Mouse (Mus musculus): ENCODE data around the gene Tnfrsf12a.
A peak's percentile ranks its signal among the peaks of the same experiment; 100 is the strongest.

Gene Tnfrsf12a

GRCm38 (mm10) chr17:23681086-23681485 lies 3.8 kb upstream of the Tnfrsf12a start:
- DNase-seq (ENCODE audit: low spot score in 2 of 2) = no peak

- DNase-seq (ENCODE audit: low spot score in 2 of 2) = no peak
Measured at GRCm38 (mm10) chr17:23680336-23680735, 3.1 kb upstream of the Tnfrsf12a start.

DNA sequence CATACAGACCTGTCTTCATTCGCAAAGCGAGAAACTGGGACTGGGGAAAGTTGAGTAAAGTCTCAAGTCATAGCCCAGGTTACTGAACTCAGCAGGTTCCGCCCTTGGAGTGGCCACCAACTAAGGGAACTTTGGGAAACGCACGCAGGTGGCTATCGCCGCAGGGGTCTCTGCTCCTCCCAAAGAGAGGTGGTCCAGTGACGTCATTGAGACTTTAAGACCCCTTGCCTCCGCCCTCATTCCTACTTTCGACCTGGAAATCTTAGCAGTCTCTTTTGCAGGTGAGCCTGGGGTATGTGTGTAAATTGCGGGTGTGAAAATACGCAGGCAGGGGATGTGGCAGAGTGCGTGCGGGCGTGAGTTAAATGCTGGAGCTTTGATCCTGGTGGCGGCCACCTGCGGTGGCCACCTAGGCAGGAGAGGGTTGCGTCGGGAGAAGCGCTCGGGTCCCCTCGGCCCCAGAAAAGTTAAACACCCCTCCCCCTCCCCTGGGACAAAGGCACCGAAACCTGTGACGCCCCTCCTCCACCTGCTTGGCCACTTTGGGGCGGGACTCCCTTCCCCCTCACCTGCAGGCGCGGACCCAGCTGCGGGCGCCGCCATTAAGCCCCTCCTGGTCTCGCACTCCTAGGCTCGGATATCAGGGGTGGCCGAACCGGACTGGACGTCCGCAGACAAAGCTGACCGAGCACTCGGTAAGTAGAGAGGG lies 2.0 kb upstream of the Tnfrsf12a start, which contains the start of gene Cldn6:
Cldn6 (plus strand) TSS at position 123 of the 709 bp plus-strand sequence.
- DNase-seq (ENCODE audit: low spot score in 2 of 2) = no peak

DNA sequence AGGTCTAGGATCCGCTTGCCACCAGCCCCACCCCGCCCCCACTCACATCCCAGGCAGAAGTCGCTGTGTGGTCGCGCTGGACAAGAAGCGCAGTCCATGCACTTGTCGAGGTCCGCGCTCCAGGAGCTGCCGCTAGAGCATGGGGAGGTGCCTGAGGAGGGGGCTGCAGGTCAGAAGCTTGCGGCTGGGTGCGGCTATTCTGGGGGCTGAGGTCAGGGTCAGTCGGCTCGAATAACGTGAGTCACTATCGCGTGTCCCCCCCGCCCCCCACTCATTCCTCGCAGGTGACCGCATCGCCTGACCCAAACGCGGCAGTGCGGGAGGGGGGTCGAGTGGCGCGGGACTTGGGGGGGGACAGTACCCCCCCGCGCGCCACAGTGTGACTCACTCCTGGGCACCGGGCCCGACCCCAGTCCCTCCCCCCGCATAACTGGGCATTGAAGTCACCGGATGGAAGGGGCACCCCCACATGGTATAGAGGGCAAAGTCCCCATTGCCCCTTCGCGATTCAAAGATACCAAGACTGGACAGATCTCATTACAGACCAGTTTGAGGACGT lies 716 bp downstream of the Tnfrsf12a start:
- DNase-seq (ENCODE audit: low spot score in 2 of 2) = no peak

GRCm38 (mm10) chr17:23675564-23676281 lies 1.5 kb downstream of the Tnfrsf12a start:
- DNase-seq (ENCODE audit: low spot score in 2 of 2) = no peak

GRCm38 (mm10) chr17:23675127-23675526 lies 2.1 kb downstream of the Tnfrsf12a start:
- no peak for DNase-seq (ENCODE audit: low spot score in 2 of 2)

DNA sequence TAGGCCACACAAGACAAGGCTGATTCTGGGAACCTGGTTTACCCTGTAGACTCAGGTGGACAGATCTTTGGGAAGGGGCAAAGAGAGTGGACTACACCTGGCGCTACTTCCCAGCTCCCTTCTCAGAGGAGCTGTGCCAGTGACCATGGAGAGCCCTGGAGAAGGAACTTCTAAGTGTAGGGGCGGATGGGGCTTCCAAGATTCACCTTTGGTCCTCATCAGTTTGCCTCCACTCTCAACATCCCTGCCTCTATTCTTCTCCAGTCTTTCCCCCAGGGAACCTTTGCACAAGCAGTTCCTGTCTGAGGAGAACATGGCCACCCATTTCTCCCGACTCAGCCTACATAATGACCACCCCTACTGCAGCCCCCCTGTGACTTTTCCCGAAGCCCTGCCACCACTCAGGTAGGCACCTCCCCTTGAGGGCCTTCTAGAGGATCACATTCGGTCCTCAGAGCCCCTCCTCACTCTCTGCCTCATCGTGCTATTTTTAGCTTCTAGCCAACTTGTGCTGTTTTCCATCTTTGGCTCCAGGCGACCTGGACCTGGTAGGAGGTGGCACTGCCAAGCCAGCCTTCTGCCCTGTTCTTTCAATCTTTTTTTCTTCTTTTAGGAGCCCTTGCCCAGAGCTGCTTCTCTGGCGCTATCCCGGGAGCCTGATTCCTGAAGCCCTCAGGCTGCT lies 2.9 kb downstream of the Tnfrsf12a start:
- DNase-seq (ENCODE audit: low spot score in 2 of 2) = no peak

DNA sequence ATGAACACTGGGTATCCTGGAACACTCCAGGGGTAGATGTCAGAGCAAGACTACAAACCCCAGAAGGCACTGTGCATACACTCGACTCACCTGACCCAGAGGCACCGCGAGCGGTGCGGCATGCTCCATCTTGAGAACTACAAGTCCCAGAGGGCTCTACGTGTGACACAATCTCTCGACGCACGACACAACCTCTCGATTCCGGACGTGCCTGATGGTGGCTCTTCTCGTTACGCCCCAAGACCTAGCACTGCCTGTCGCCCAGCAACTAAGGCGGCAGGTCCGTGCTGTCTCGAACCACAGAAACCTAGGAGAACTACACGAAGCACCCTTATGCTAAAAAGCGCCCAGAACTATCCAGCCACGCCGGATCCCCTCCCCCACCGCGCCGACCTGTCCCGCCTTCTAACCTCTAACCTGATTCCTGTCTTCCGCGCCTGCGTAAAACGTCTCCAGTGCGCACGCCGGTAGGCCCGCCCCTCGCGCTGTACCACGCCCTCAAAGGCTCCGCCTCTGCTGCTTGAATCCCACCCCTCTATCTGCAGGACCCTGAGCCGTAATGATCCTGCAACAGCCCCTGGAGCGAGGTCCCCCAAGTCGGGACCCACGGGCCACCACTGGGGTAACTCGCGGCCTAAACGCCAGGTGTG lies 3.7 kb downstream of the Tnfrsf12a start, which contains the start of the genes Hcfc1r1 and Thoc6:
Hcfc1r1 (plus strand) TSS at position 173 of the 650 bp plus-strand sequence.
Thoc6 (minus strand) TSS at position 459 of the 650 bp plus-strand sequence.
- DNase-seq (ENCODE audit: low spot score in 2 of 2) = peak; percentile 95 to 97

DNA sequence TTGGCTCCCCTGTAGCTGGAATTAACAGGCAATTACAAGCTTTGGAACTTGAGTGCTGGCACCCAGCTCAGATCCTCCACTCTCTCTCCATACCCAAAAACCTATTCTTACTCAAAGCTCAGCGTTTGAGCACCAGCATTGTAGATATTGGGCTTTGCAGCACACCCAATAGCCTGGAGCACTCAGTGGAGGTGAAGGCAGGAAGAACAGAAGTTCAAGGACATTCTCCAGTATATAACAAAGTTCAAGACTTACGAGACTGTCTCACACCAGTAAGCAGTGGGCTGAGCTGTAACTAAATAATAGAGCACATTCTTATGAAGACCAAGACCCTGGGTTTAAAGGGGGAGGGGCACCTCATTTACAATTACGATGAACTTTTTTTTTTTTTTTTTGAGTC lies 4.5 kb downstream of the Tnfrsf12a start:
- DNase-seq (ENCODE audit: low spot score in 2 of 2) = no peak

DNA sequence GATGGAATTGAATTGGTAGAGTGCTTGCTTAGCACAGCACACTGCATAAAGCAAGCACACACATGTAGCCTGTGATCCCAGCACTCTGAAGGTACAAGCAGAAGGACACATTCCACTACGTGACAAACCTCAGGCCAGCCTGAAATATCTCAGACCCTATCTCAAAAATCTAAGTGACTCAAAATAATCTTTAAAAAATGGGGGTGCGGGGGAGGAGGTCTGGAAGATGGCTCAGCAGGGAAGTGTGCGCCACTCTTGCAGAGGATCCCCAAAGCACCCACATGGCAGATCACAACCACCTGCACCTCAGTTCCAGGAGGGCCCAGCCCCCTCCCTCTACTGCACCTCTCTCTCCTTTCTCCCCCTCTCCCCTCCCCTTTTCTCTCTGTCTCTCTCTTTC lies 5.7 kb downstream of the Tnfrsf12a start:
- no peak for DNase-seq (ENCODE audit: low spot score in 2 of 2)

DNA sequence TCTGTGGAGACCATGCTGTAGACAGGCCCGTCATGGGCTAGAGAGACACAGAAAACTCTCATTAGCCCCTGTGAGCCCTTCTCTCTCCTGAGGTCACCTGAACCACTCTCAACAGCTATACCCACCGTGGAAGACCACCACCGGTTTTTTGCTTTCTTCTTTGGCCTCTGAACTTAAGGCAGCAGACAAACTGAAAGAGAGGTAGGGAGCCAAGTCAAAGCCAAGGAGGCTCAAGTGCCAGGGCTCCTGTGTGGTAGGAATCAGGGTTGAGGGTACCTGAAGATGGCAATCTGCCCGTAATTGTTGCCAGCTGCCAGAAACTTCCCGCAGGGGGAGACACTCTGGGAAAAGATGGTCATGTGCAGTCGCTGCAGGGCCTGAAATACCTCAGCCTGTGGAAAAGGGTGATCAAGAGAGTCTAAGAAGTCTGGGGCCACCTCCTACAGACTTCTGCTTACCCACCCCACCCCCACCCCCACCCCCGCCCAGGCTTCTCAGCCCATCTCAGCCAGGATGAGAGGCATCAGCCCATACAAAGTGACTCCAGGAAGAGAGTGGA lies 6.7 kb downstream of the Tnfrsf12a start:
- DNase-seq (ENCODE audit: low spot score in 2 of 2) = no peak

- no peak for DNase-seq (ENCODE audit: low spot score in 2 of 2)
Measured at GRCm38 (mm10) chr17:23665511-23665910, 11.8 kb downstream of the Tnfrsf12a start.

DNA sequence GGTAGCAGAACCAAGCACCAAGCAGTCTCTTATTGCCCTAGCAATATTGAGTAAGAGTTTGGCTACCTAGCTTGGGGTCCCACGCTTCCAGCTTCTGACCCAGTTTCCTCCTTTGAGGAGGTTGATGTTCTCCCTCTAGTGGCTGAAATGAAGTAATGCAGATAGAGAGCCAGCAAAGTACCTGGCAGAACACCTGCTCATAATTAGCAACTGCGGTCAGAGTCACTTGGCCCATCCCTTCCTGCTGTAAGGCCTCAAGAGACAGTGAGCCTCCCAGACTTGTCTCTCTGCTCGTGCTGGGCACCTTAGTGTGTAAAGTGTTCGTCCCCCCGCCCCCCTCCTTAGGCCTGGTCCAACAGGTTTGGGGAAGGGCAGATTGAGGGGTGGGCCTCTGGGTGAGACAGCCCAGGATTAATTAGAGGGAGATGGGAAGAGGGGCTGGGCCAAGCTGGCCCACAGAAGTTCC lies 12.7 kb downstream of the Tnfrsf12a start:
- DNase-seq (ENCODE audit: low spot score in 2 of 2) = no peak

GRCm38 (mm10) chr17:23661526-23661925 lies 15.7 kb downstream of the Tnfrsf12a start:
- no peak for DNase-seq (ENCODE audit: low spot score in 2 of 2)

DNA sequence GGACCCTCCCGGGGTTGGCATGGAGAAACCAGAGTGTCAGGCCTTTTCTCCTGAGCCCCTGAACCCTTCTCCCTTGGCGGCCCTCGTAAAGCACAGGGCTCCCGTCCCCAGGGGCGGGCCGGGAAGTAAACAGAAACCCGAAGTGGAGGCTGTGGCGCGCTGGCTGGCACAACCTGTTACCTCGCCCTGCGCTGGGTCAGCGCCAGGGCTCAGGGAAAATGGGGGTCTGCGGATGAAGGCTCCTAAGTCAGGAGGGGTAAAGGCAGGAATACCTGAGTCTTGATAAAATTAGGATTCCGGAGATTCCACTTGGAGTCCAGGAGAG lies 16.4 kb downstream of the Tnfrsf12a start:
- no peak for DNase-seq (ENCODE audit: low spot score in 2 of 2)

- no peak for DNase-seq (ENCODE audit: low spot score in 2 of 2)
Measured at GRCm38 (mm10) chr17:23660117-23660875, 17.0 kb downstream of the Tnfrsf12a start, which contains the start of gene Bicdl2. Bicdl2 (plus strand) TSS chr17:23660506.

GRCm38 (mm10) chr17:23658450-23658849 lies 18.8 kb downstream of the Tnfrsf12a start:
- no peak for DNase-seq (ENCODE audit: low spot score in 2 of 2)

GRCm38 (mm10) chr17:23654410-23654809 lies 22.9 kb downstream of the Tnfrsf12a start:
- no peak for DNase-seq (ENCODE audit: low spot score in 2 of 2)

DNA sequence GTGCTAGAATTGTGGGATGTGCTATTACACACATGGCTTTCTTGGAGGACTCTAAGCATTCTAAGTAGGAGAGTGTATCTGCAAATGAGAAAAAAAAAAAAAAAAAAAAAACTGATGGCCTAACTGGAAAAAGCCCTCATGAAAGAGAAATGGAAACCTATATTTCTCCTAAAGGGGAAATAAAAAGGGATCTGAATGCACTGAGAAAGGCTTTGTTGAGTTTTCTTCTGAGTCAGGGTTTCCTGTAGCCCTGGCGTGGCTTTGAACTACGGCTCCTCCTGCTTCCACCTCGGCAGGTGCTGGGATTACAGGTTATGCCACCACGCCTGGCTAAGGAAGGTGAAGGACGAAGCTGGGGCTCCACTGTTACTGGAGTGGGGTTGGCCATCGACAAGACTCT lies 23.3 kb downstream of the Tnfrsf12a start:
- DNase-seq (ENCODE audit: low spot score in 2 of 2) = no peak

DNA sequence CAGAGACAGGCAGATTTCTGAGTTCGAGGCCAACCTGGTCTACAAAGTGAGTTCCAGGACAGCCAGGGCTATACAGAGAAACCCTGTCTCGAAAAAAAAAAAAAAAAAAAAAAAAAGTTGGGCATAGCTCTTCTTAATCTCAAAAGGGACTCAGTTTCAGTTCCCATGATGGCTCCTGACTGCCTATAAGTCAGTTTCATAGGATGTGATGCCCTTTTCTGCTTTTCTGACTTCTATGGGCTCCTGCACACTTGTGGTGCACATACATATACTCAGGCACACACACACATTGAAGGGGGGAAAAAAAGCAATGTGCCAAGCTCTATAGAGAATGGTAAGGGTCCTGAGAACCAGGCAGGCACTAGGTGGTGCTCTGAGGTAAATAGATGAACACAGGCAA lies 23.9 kb downstream of the Tnfrsf12a start:
- no peak for DNase-seq (ENCODE audit: low spot score in 2 of 2)
